Comparison of ENCODE assay signal across 27 mouse cellular contexts in the genomic region with DNA sequence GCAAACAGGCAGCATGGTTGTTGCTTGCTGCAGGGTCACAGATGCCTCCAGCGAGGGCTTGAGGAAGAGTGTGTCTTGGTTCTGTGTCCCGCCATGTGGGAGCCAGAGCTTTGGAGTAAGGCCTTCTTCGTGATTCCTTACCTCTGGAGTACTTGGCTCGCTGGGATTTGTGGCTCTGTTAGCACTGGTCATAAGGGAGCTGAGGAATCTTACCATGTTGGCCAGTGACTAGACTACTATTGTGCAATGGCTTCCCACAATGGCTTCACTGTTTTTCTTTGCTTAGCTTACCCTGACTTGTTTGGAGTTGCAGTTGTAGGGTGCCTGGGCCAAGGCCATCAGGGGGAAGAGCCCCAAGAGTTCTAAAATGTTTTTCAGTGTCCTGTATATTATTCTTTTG. TPM values are rescaled to one million over a fixed set of nuclear protein-coding genes. Genes with fewer than 3 reads are reported as not detected.
DNase-seq lines count a peak whose midpoint lies in the region; ATAC-seq and TF ChIP-seq lines count a peak whose summit lies in the region.
"Had no signal": no experiment of that assay in that cellular context is flagged by ENCODE, and none has a peak within 500 bp of the region (broad histone marks: within the 10 kb centered on the region; RNA-seq: fewer than 3 reads in every experiment).

No protein-coding gene starts in this region.

- H3K4me1 ChIP-seq in liver, postnatal 0 days (ENCODE audit: insufficient read depth) = peaks cover 8% of the 10 kb centered on the region
- no peaks in the 10 kb centered on the region for H3K4me1 ChIP-seq in lung, adult 2 months (ENCODE audit: control insufficient read depth, insufficient read depth, low read length)
- H3K4me1 ChIP-seq: embryonic facial prominence, embryonic 12.5 days; heart, embryonic 15.5 days; stomach, embryonic 15.5 days had no signal

- intact Hi-C loops in gastrocnemius, adult 2 months (cut with DNase I) = no loop called here

- TF ChIP-seq EP300 in liver, postnatal 0 days (IDR thresholded peaks at IDR 0.05; ENCODE audit: low read depth) = no peak

- 73% methylated on average over 4 of the region's 4 CpGs for WGBS in liver, postnatal 0 days (ENCODE audit: insufficient replicate concordance)
- WGBS in lung, adult 2 months = 73% methylated on average over 4 of the region's 4 CpGs

- H3K9me3 ChIP-seq in liver, postnatal 0 days (ENCODE audit: low read length) = no peaks in the 10 kb centered on the region
- H3K9me3 ChIP-seq: embryonic facial prominence, embryonic 12.5 days; heart, embryonic 15.5 days; limb, embryonic 13.5 days; liver, embryonic 15.5 days; stomach, embryonic 15.5 days had no signal

- TF ChIP-seq POLR2A in lung, adult 2 months (IDR thresholded peaks at IDR 0.05; ENCODE audit: borderline replicate concordance, extremely low read depth, low read depth, low read length) = no peak

- peak; percentile 53; the same call in 1 of the 2 replicates for ATAC-seq in liver, postnatal 0 days
- ATAC-seq: forebrain, embryonic 16.5 days; hindbrain, embryonic 16.5 days; lung, postnatal 0 days; midbrain, embryonic 16.5 days had no signal

- peak overlapping the region; percentile 88; the same call in 1 of the 2 replicates for H3K27ac ChIP-seq in gastrocnemius, adult 2 months
- H3K27ac ChIP-seq in liver, postnatal 0 days (ENCODE audit: low read depth) = no peak overlapping the region
- H3K27ac ChIP-seq: embryonic facial prominence, embryonic 12.5 days; heart, adult 2 months; heart, embryonic 15.5 days; layer of hippocampus, adult 2 months; limb, embryonic 13.5 days; liver, embryonic 15.5 days; stomach, embryonic 15.5 days had no signal

- no peaks in the 10 kb centered on the region for H3K27me3 ChIP-seq in liver, postnatal 0 days (ENCODE audit: insufficient read depth, low read length)
- H3K27me3 ChIP-seq: CH12.LX; embryonic facial prominence, embryonic 12.5 days; heart, embryonic 15.5 days; liver, embryonic 15.5 days; stomach, embryonic 15.5 days had no signal

- H3K4me2 ChIP-seq in liver, postnatal 0 days (ENCODE audit: low read depth, low read length) = no peak overlapping the region
- H3K4me2 ChIP-seq: embryonic facial prominence, embryonic 12.5 days; heart, embryonic 15.5 days; limb, embryonic 13.5 days; liver, embryonic 15.5 days; stomach, embryonic 15.5 days had no signal

- H3K9ac ChIP-seq in liver, postnatal 0 days (replicated peaks) = no peak overlapping the region
- H3K9ac ChIP-seq: embryonic facial prominence, embryonic 12.5 days; heart, embryonic 15.5 days; limb, embryonic 13.5 days; liver, embryonic 15.5 days; stomach, embryonic 15.5 days had no signal

- TF ChIP-seq CTCF in gastrocnemius, adult 2 months (IDR thresholded peaks at IDR 0.05) = no peak
- no peak for TF ChIP-seq CTCF in liver, postnatal 0 days (IDR thresholded peaks at IDR 0.05; ENCODE audit: low read depth)
- TF ChIP-seq CTCF in lung, adult 2 months (IDR thresholded peaks at IDR 0.05; ENCODE audit: insufficient read depth, low read length) = no peak

- DNase-seq in gastrocnemius, adult 2 months = no peak
- no peak for DNase-seq in gastrocnemius, adult 18-20 months (ENCODE audit: low spot score)
- no peak for DNase-seq in liver, postnatal 0 days
- no peak for DNase-seq in liver
- DNase-seq in adipocyte (ENCODE audit: low spot score) = peak; percentile 94
- no peak for DNase-seq in thymus, adult 18-20 months
- DNase-seq in lung, adult 2 months = no peak
- DNase-seq: cerebellum, adult 11-12 months; cerebellum, adult 9-11 months; embryo, embryonic 11 days; gastrocnemius, postnatal 25 days; kidney, adult 18-20 months; kidney, postnatal 36 days; right cerebral cortex, postnatal 25 days; thymus, postnatal 14 days had no signal

- peaks cover 36% of the 10 kb centered on the region for H3K36me3 ChIP-seq in liver, postnatal 0 days (replicated peaks; ENCODE audit: insufficient read depth, low read length)

- H3K4me3 ChIP-seq in gastrocnemius, adult 2 months = no peak overlapping the region
- H3K4me3 ChIP-seq in liver, postnatal 0 days (ENCODE audit: low read depth, low read length) = no peak overlapping the region
- H3K4me3 ChIP-seq in lung, adult 2 months (replicated peaks; ENCODE audit: extremely low read depth, low read depth, low read length) = no peak overlapping the region
- H3K4me3 ChIP-seq: embryonic facial prominence, embryonic 12.5 days; heart, adult 2 months; heart, embryonic 15.5 days; layer of hippocampus, adult 2 months; limb, embryonic 13.5 days; liver, embryonic 15.5 days; stomach, embryonic 15.5 days had no signal

RNA-seq across cellular contexts. Expression of a gene that starts 30.8 kb away (rescaled TPM):
- total RNA-seq in gastrocnemius, adult 2 months (2021) = 10 to 100 TPM; 60.6 to 72.7 TPM
- 10 to 100 TPM; 64.0 to 67.3 TPM for total RNA-seq in gastrocnemius, adult 18-20 months (2021)
- polyA plus RNA-seq in liver, postnatal 0 days (2015; fragmentation: Nextera tagmentation; extraction: Ambion mirVana) = 9.5 and 11.3 TPM in 2 replicates
- polyA plus RNA-seq in lung, adult 2 months (2012; rRNA removed) = 12.7 and 18.3 TPM in 2 replicates

RNA-seq across cellular contexts. Expression of a gene that starts 33.1 kb away (rescaled TPM):
- total RNA-seq in gastrocnemius, adult 2 months (2021) = 10 to 100 TPM; 43.7 to 43.9 TPM
- 10 to 100 TPM; 48.8 to 50.3 TPM for total RNA-seq in gastrocnemius, adult 18-20 months (2021)
- polyA plus RNA-seq in liver, postnatal 0 days (2015; fragmentation: Nextera tagmentation; extraction: Ambion mirVana) = 2.8 and 4.4 TPM in 2 replicates
- polyA plus RNA-seq in lung, adult 2 months (2012; rRNA removed) = 56.1 and 59.5 TPM in 2 replicates
